Mouse (Mus musculus): ENCODE results near the gene Olfr1307.

Gene Olfr1307

GRCm38 (mm10) chr2:111949340-111949739, at the start of gene Olfr1307:
Gene Olfr1307 (minus strand): TSS chr2:111949440.
- DNase-seq (ENCODE audit: low spot score): no peak

GRCm38 (mm10) chr2:111990181-111990580, 40.9 kb upstream of the Olfr1307 start, which contains the start of gene Olfr1309:
Gene Olfr1309 (minus strand): TSS chr2:111990281.
- DNase-seq (ENCODE audit: low spot score): no peak

GRCm38 (mm10) chr2:111964844-111965243, 15.6 kb upstream of the Olfr1307 start, which contains the start of gene Olfr1308:
Gene Olfr1308 (minus strand): TSS chr2:111964944.
- DNase-seq (ENCODE audit: low spot score): no peak

- DNase-seq (ENCODE audit: low spot score): no peak
Observed at GRCm38 (mm10) chr2:111916171-111916570, 33.1 kb downstream of the Olfr1307 start, which contains the start of gene Olfr1306. Gene Olfr1306 (minus strand): TSS chr2:111916271.
